Comparison of ENCODE assay signal across 8 mouse cellular contexts in genomic region chr5:74277712-74278111, GRCm38 (mm10).
A peak's percentile ranks its signal among the peaks of the same experiment; 100 is the strongest.
DNase-seq lines count a peak whose midpoint lies in the region; ATAC-seq and TF ChIP-seq lines count a peak whose summit lies in the region.

No protein-coding gene starts in this region.

- WGBS in bone marrow, adult 2 months = 5% methylated on average over 3 of the region's 3 CpGs
- 0% methylated on average over 3 of the region's 3 CpGs for WGBS in embryonic facial prominence, embryonic 15.5 days
- 8% methylated on average over 3 of the region's 3 CpGs for WGBS in heart, embryonic 11.5 days (ENCODE audit: insufficient replicate concordance)
- 2% methylated on average over 3 of the region's 3 CpGs for WGBS in kidney, embryonic 15.5 days
- 1% methylated on average over 3 of the region's 3 CpGs for WGBS in limb, embryonic 15.5 days
- 1% methylated on average over 3 of the region's 3 CpGs for WGBS in neural tube, embryonic 11.5 days
- WGBS in stomach, embryonic 16.5 days = under 1% methylated on average over 3 of the region's 3 CpGs

- H3K27ac ChIP-seq in bone marrow, adult 2 months (ENCODE audit: control insufficient read depth, insufficient read depth, low read depth, low read length, poor library complexity) = no peak overlapping the region
- peak overlapping the region; percentile 55 for H3K27ac ChIP-seq in embryonic facial prominence, embryonic 15.5 days (replicated peaks)
- no peak overlapping the region for H3K27ac ChIP-seq in heart, embryonic 11.5 days (ENCODE audit: low read depth, low read length)
- H3K27ac ChIP-seq in kidney, embryonic 15.5 days = peak overlapping the region; percentile 54
- H3K27ac ChIP-seq in limb, embryonic 15.5 days = peak overlapping the region; percentile 57
- no peak overlapping the region for H3K27ac ChIP-seq in neural tube, embryonic 11.5 days (ENCODE audit: low read depth, low read length)
- peak overlapping the region; percentile 17; the same call in 1 of the 2 replicates for H3K27ac ChIP-seq in stomach, embryonic 16.5 days (ENCODE audit: low read length)

- H3K4me1 ChIP-seq in bone marrow, adult 2 months (ENCODE audit: control insufficient read depth, insufficient read depth, low read length) = no peaks in the 10 kb centered on the region
- H3K4me1 ChIP-seq in embryonic facial prominence, embryonic 15.5 days = peaks cover 27% of the 10 kb centered on the region
- H3K4me1 ChIP-seq in heart, embryonic 11.5 days (ENCODE audit: control insufficient read depth, insufficient read depth, low read length) = peaks cover 7% of the 10 kb centered on the region
- peaks cover 19% of the 10 kb centered on the region for H3K4me1 ChIP-seq in kidney, embryonic 15.5 days
- H3K4me1 ChIP-seq in limb, embryonic 15.5 days = peaks cover 24% of the 10 kb centered on the region
- no peaks in the 10 kb centered on the region for H3K4me1 ChIP-seq in neural tube, embryonic 11.5 days (ENCODE audit: control insufficient read depth, insufficient read depth, low read length)
- peaks cover 7% of the 10 kb centered on the region; the same call in 1 of the 2 replicates for H3K4me1 ChIP-seq in stomach, embryonic 16.5 days (ENCODE audit: control insufficient read depth, insufficient read depth, low read length)

- TF ChIP-seq POLR2A in bone marrow, adult 2 months (IDR thresholded peaks at IDR 0.05; ENCODE audit: borderline replicate concordance, control insufficient read depth, low read depth, low read length) = no peak

- no peaks in the 10 kb centered on the region for H3K9me3 ChIP-seq in embryonic facial prominence, embryonic 15.5 days (replicated peaks)
- H3K9me3 ChIP-seq in heart, embryonic 11.5 days (replicated peaks; ENCODE audit: control insufficient read depth, low read length) = no peaks in the 10 kb centered on the region
- no peaks in the 10 kb centered on the region for H3K9me3 ChIP-seq in kidney, embryonic 15.5 days (replicated peaks)
- no peaks in the 10 kb centered on the region for H3K9me3 ChIP-seq in limb, embryonic 15.5 days
- no peaks in the 10 kb centered on the region for H3K9me3 ChIP-seq in neural tube, embryonic 11.5 days (ENCODE audit: control insufficient read depth, low read length)
- no peaks in the 10 kb centered on the region for H3K9me3 ChIP-seq in stomach, embryonic 16.5 days (replicated peaks; ENCODE audit: control insufficient read depth, low read length)

- ATAC-seq in embryonic facial prominence, embryonic 15.5 days (ENCODE audit: insufficient number of reproducible peaks, low FRiP score, low TSS enrichment, low read depth) = peak; percentile 84
- ATAC-seq in heart, embryonic 11.5 days (replicated peaks; ENCODE audit: insufficient number of reproducible peaks, low FRiP score, low TSS enrichment) = peak; percentile 52; the same call in 1 of the 2 replicates
- peak; percentile 77 for ATAC-seq in kidney, embryonic 15.5 days (replicated peaks; ENCODE audit: low FRiP score)
- ATAC-seq in limb, embryonic 15.5 days (ENCODE audit: insufficient number of reproducible peaks, low FRiP score, low TSS enrichment, low read depth) = 0 out of 2 replicates have a peak, but pooled peaks have one; percentile 42
- ATAC-seq in neural tube, embryonic 11.5 days (ENCODE audit: insufficient read depth, low FRiP score, low TSS enrichment) = peak; percentile 69
- peak; percentile 70 for ATAC-seq in stomach, embryonic 16.5 days (ENCODE audit: insufficient read depth, low FRiP score)

- no peak overlapping the region for H3K4me2 ChIP-seq in embryonic facial prominence, embryonic 15.5 days (replicated peaks)
- H3K4me2 ChIP-seq in heart, embryonic 11.5 days = no peak overlapping the region
- no peak overlapping the region for H3K4me2 ChIP-seq in kidney, embryonic 15.5 days
- no peak overlapping the region for H3K4me2 ChIP-seq in limb, embryonic 15.5 days
- H3K4me2 ChIP-seq in neural tube, embryonic 11.5 days (ENCODE audit: low read depth) = no peak overlapping the region
- H3K4me2 ChIP-seq in stomach, embryonic 16.5 days (ENCODE audit: low read depth, low read length) = no peak overlapping the region

- no peaks in the 10 kb centered on the region for H3K36me3 ChIP-seq in embryonic facial prominence, embryonic 15.5 days
- no peaks in the 10 kb centered on the region for H3K36me3 ChIP-seq in heart, embryonic 11.5 days (ENCODE audit: control insufficient read depth, insufficient read depth, low read length)
- H3K36me3 ChIP-seq in kidney, embryonic 15.5 days = no peaks in the 10 kb centered on the region
- H3K36me3 ChIP-seq in limb, embryonic 15.5 days = no peaks in the 10 kb centered on the region
- H3K36me3 ChIP-seq in neural tube, embryonic 11.5 days (ENCODE audit: control insufficient read depth, insufficient read depth, low read length) = no peaks in the 10 kb centered on the region
- H3K36me3 ChIP-seq in stomach, embryonic 16.5 days (ENCODE audit: control insufficient read depth, insufficient read depth, low read length) = no peaks in the 10 kb centered on the region

- peak; percentile 66 to 67 for DNase-seq in B cell, adult 2 months
- DNase-seq in neural tube, embryonic 11.5 days (ENCODE audit: low spot score) = peak; percentile 89

- TF ChIP-seq CTCF in bone marrow, adult 2 months (IDR thresholded peaks at IDR 0.05; ENCODE audit: control insufficient read depth, insufficient read depth, low read length) = peak; percentile 91

- no peak overlapping the region for H3K9ac ChIP-seq in embryonic facial prominence, embryonic 15.5 days
- no peak overlapping the region for H3K9ac ChIP-seq in heart, embryonic 11.5 days (ENCODE audit: low read depth, low read length)
- no peak overlapping the region for H3K9ac ChIP-seq in kidney, embryonic 15.5 days
- H3K9ac ChIP-seq in limb, embryonic 15.5 days = no peak overlapping the region
- no peak overlapping the region for H3K9ac ChIP-seq in neural tube, embryonic 11.5 days (ENCODE audit: low read length)
- H3K9ac ChIP-seq in stomach, embryonic 16.5 days (ENCODE audit: low read length) = no peak overlapping the region

- H3K4me3 ChIP-seq in bone marrow, adult 2 months (replicated peaks; ENCODE audit: control insufficient read depth, low read depth, low read length) = no peak overlapping the region
- H3K4me3 ChIP-seq in embryonic facial prominence, embryonic 15.5 days (replicated peaks) = no peak overlapping the region
- H3K4me3 ChIP-seq in heart, embryonic 11.5 days (ENCODE audit: low read depth, low read length) = no peak overlapping the region
- H3K4me3 ChIP-seq in kidney, embryonic 15.5 days (replicated peaks) = no peak overlapping the region
- H3K4me3 ChIP-seq in limb, embryonic 15.5 days = no peak overlapping the region
- no peak overlapping the region for H3K4me3 ChIP-seq in neural tube, embryonic 11.5 days (ENCODE audit: low read depth, low read length)
- no peak overlapping the region for H3K4me3 ChIP-seq in stomach, embryonic 16.5 days (replicated peaks; ENCODE audit: low read length)

- no peaks in the 10 kb centered on the region for H3K27me3 ChIP-seq in embryonic facial prominence, embryonic 15.5 days
- no peaks in the 10 kb centered on the region for H3K27me3 ChIP-seq in heart, embryonic 11.5 days (ENCODE audit: control insufficient read depth, insufficient read depth, low read length)
- H3K27me3 ChIP-seq in kidney, embryonic 15.5 days = no peaks in the 10 kb centered on the region; the same call in 1 of the 2 replicates
- H3K27me3 ChIP-seq in limb, embryonic 15.5 days = no peaks in the 10 kb centered on the region
- H3K27me3 ChIP-seq in neural tube, embryonic 11.5 days (ENCODE audit: control insufficient read depth, insufficient read depth, low read length) = no peaks in the 10 kb centered on the region
- no peaks in the 10 kb centered on the region for H3K27me3 ChIP-seq in stomach, embryonic 16.5 days (ENCODE audit: control insufficient read depth, insufficient read depth, low read length)

Comparison
In these comparisons a context has a peak if more than half of its experiments do, and no peak if none do; other contexts are left out.
1. H3K27ac ChIP-seq: peak in embryonic facial prominence, embryonic 15.5 days (single experiment), kidney, embryonic 15.5 days (single experiment), limb, embryonic 15.5 days (single experiment) and stomach, embryonic 16.5 days (single experiment); none in bone marrow, adult 2 months (single experiment), heart, embryonic 11.5 days (single experiment) and neural tube, embryonic 11.5 days (single experiment).
2. Peak in every context shown above with its lines, with median percentiles within 50 percentile points of each other: ATAC-seq.